ENCODE assay signal across 12 mouse cellular contexts in genomic region chr9:118951381-118951780, GRCm38 (mm10).
"Had no signal": no experiment of that assay in that cellular context is flagged by ENCODE, and none has a peak within 500 bp of the region (broad histone marks: within the 10 kb centered on the region; RNA-seq: fewer than 3 reads in every experiment).

No protein-coding gene starts in this region.

- H3K4me1 ChIP-seq: neural tube, embryonic 15.5 days had no signal

- H3K27me3 ChIP-seq: limb, embryonic 15.5 days; neural tube, embryonic 15.5 days had no signal

- H3K9ac ChIP-seq: limb, embryonic 15.5 days; liver, embryonic 14.5 days; neural tube, embryonic 15.5 days had no signal

- DNase-seq: kidney, adult 8-10 months; layer of hippocampus, adult 9-11 months; layer of hippocampus, postnatal 36 days; midbrain, embryonic 14.5 days; right cerebral cortex, adult 18-20 months; right cerebral cortex, postnatal 25 days; thymus, postnatal 36 days had no signal

- H3K4me3 ChIP-seq: limb, embryonic 15.5 days; midbrain, embryonic 10.5 days; myocyte; neural tube, embryonic 15.5 days had no signal

- H3K27ac ChIP-seq: limb, embryonic 15.5 days; liver, embryonic 14.5 days; midbrain, embryonic 10.5 days; neural tube, embryonic 15.5 days had no signal

- H3K36me3 ChIP-seq: limb, embryonic 15.5 days; neural tube, embryonic 15.5 days had no signal

- H3K9me3 ChIP-seq: limb, embryonic 15.5 days; midbrain, embryonic 10.5 days; neural tube, embryonic 15.5 days had no signal

- H3K4me2 ChIP-seq: limb, embryonic 15.5 days; neural tube, embryonic 15.5 days had no signal
